Mouse (Mus musculus): ENCODE results near the gene Hist1h4d. TPM values are rescaled to one million over a fixed set of nuclear protein-coding genes. Genes with fewer than 3 reads are reported as not detected.

Gene Hist1h4d
- polyA plus RNA-seq, 1 experiment from 2014 or later: 101 TPM

DNA sequence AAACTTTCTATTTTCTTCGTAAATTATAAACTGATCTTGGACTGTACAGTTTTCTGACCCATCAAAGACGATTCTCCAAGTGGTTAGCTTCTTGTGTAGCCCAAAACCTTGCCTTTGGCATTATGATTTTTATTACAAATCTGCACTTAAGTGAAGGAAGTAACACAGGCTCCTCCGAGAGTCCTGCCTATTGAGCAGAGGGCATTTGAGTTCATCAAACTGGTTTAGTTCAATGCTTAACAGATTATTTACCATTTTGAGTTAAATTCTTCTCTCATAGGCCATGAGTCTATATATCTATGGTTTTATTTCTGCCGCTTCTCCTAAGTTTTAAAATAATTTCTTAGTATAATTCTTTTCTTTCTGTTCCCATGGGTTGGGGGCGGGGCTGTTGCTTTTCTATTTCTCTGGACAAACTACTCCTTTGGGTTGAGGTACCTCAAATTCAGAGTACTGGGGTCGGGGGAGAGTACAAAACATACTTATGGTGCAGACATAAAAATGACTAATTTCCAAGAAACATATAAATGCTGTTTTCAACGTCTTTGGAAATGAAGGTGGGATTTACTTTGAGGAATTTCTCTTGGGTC lies 41.6 kb downstream of the Hist1h4d start:
- no peaks in the 10 kb centered on the region for H3K9me3 ChIP-seq
- peak overlapping the region; percentile 71 for H3K4me3 ChIP-seq
- WGBS: 31% methylated on average over 7 of the region's 7 CpGs
- H3K27me3 ChIP-seq (ENCODE audit: insufficient read depth, poor library complexity, severe bottlenecking): no peaks in the 10 kb centered on the region; the same call in 1 of the 2 replicates
- H3K4me1 ChIP-seq (replicated peaks): peaks cover 19% of the 10 kb centered on the region
- DNase-seq (ENCODE audit: low spot score): no peak
- no peaks in the 10 kb centered on the region for H3K36me3 ChIP-seq
- H3K27ac ChIP-seq: peak overlapping the region; percentile 95

DNA sequence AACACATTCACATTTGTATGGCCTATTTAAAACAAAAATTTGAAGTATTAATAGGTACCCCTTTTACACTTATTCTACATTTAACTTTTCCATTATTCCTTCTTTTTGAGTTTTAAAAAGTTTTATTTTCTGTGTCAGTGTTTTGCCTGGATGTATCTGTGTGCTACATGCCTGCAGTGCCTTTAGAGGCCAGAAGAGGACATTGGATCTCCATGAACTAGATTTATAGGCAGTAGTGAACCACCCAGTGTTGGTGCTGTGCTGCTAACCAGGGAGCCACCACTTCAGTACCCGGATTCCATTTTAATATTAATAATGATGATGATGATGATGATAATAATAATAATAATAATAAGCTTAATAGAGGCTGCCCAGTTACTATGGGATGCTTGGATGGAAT lies 49.3 kb downstream of the Hist1h4d start:
- no peak overlapping the region for H3K4me3 ChIP-seq
- H3K4me1 ChIP-seq (replicated peaks): no peaks in the 10 kb centered on the region
- WGBS: 32% methylated on average over 1 of the region's 1 CpGs
- no peaks in the 10 kb centered on the region for H3K9me3 ChIP-seq
- H3K27me3 ChIP-seq (ENCODE audit: insufficient read depth, poor library complexity, severe bottlenecking): 0 out of 2 replicates have a peak, but pooled peaks cover 2% of the 10 kb centered on the region
- DNase-seq (ENCODE audit: low spot score): no peak
- H3K36me3 ChIP-seq: no peaks in the 10 kb centered on the region
- H3K27ac ChIP-seq: no peak overlapping the region

Other genes with a start within 250 kb of the Hist1h4d start
- 42.3 and 54.0 TPM in 2 replicates for gene Zfp322a, start 212.4 kb upstream of the Hist1h4d start, polyA plus RNA-seq (2016; fragmentation: Nextera tagmentation; extraction: Ambion mirVana)
- 13.4 and 14.5 TPM in 2 replicates for gene Abt1, start 157.7 kb upstream of the Hist1h4d start, polyA plus RNA-seq (2016; fragmentation: Nextera tagmentation; extraction: Ambion mirVana)
- gene Btn1a1, start 115.7 kb upstream of the Hist1h4d start, polyA plus RNA-seq (2016; fragmentation: Nextera tagmentation; extraction: Ambion mirVana): 0.04 TPM in 1 of 2 replicates, not detected in the other
- gene Btn2a2, start 92.7 kb upstream of the Hist1h4d start, polyA plus RNA-seq (2016; fragmentation: Nextera tagmentation; extraction: Ambion mirVana): 0.29 and 0.35 TPM in 2 replicates
- 5.8 and 7.4 TPM in 2 replicates for gene Hist1h4h, start 50.5 kb upstream of the Hist1h4d start, polyA plus RNA-seq (2016; fragmentation: Nextera tagmentation; extraction: Ambion mirVana)
- gene Hist1h2af, start 47.7 kb upstream of the Hist1h4d start, polyA plus RNA-seq (2016; fragmentation: Nextera tagmentation; extraction: Ambion mirVana): 7.8 and 9.2 TPM in 2 replicates
- 3.3 and 6.0 TPM in 2 replicates for gene Hist1h3g, start 46.2 kb upstream of the Hist1h4d start, polyA plus RNA-seq (2016; fragmentation: Nextera tagmentation; extraction: Ambion mirVana)
- gene Hist1h2bh, start 38.2 kb upstream of the Hist1h4d start, polyA plus RNA-seq (2016; fragmentation: Nextera tagmentation; extraction: Ambion mirVana): 0.51 and 1.1 TPM in 2 replicates
- gene Hist1h3f, start 37.5 kb upstream of the Hist1h4d start, polyA plus RNA-seq (2016; fragmentation: Nextera tagmentation; extraction: Ambion mirVana): 0.92 and 1.1 TPM in 2 replicates
- gene Hist1h4f, start 29.9 kb upstream of the Hist1h4d start, polyA plus RNA-seq (2016; fragmentation: Nextera tagmentation; extraction: Ambion mirVana): 0.56 TPM in 1 of 2 replicates, not detected in the other
- gene Hist1h1d, start 28.3 kb upstream of the Hist1h4d start, polyA plus RNA-seq (2016; fragmentation: Nextera tagmentation; extraction: Ambion mirVana): 0.37 and 0.49 TPM in 2 replicates
- 5.3 and 5.6 TPM in 2 replicates for gene Hist1h3e, start 19.2 kb upstream of the Hist1h4d start, polyA plus RNA-seq (2016; fragmentation: Nextera tagmentation; extraction: Ambion mirVana)
- gene Hist1h2ae, start 10.4 kb upstream of the Hist1h4d start, polyA plus RNA-seq (2016; fragmentation: Nextera tagmentation; extraction: Ambion mirVana): 102 and 103 TPM in 2 replicates
- 7.0 and 7.3 TPM in 2 replicates for gene Hist1h2bg, start 10.2 kb upstream of the Hist1h4d start, polyA plus RNA-seq (2016; fragmentation: Nextera tagmentation; extraction: Ambion mirVana)
- 4.7 and 5.1 TPM in 2 replicates for gene Hist1h2bf, start 7.4 kb upstream of the Hist1h4d start, polyA plus RNA-seq (2016; fragmentation: Nextera tagmentation; extraction: Ambion mirVana)
- gene Hist1h2ad, start 7.2 kb upstream of the Hist1h4d start, polyA plus RNA-seq (2016; fragmentation: Nextera tagmentation; extraction: Ambion mirVana): 1.8 and 2.2 TPM in 2 replicates
- 4.8 and 10.9 TPM in 2 replicates for gene Hist1h3d, start 5.8 kb upstream of the Hist1h4d start, polyA plus RNA-seq (2016; fragmentation: Nextera tagmentation; extraction: Ambion mirVana)
- 2.5 and 2.7 TPM in 2 replicates for gene Hist1h2be, start 39.5 kb downstream of the Hist1h4d start, polyA plus RNA-seq (2016; fragmentation: Nextera tagmentation; extraction: Ambion mirVana)
- 22.0 and 26.3 TPM in 2 replicates for gene Hist1h1e, start 41.0 kb downstream of the Hist1h4d start, polyA plus RNA-seq (2016; fragmentation: Nextera tagmentation; extraction: Ambion mirVana)
- 0.80 and 1.2 TPM in 2 replicates for gene Hist1h2ac, start 102.3 kb downstream of the Hist1h4d start, polyA plus RNA-seq (2016; fragmentation: Nextera tagmentation; extraction: Ambion mirVana)
- gene Hist1h2bc, start 102.6 kb downstream of the Hist1h4d start, polyA plus RNA-seq (2016; fragmentation: Nextera tagmentation; extraction: Ambion mirVana): 23.1 and 26.2 TPM in 2 replicates
- not detected in 2 replicates for gene Hist1h1t, start 114.2 kb downstream of the Hist1h4d start, polyA plus RNA-seq (2016; fragmentation: Nextera tagmentation; extraction: Ambion mirVana)
- gene Hist1h4c, start 116.9 kb downstream of the Hist1h4d start, polyA plus RNA-seq (2016; fragmentation: Nextera tagmentation; extraction: Ambion mirVana): 5.4 TPM in 2 replicates
- gene Hfe, start 129.3 kb downstream of the Hist1h4d start, polyA plus RNA-seq (2016; fragmentation: Nextera tagmentation; extraction: Ambion mirVana): 3.2 and 3.5 TPM in 2 replicates
- 10.6 and 12.6 TPM in 2 replicates for gene Hist1h1c, start 157.2 kb downstream of the Hist1h4d start, polyA plus RNA-seq (2016; fragmentation: Nextera tagmentation; extraction: Ambion mirVana)
- 6.9 and 8.6 TPM in 2 replicates for gene Hist1h3c, start 164.0 kb downstream of the Hist1h4d start, polyA plus RNA-seq (2016; fragmentation: Nextera tagmentation; extraction: Ambion mirVana)
- 1.8 and 2.4 TPM in 2 replicates for gene Hist1h2bb, start 165.1 kb downstream of the Hist1h4d start, polyA plus RNA-seq (2016; fragmentation: Nextera tagmentation; extraction: Ambion mirVana)
- 45.2 and 49.3 TPM in 2 replicates for gene Hist1h2ab, start 169.5 kb downstream of the Hist1h4d start, polyA plus RNA-seq (2016; fragmentation: Nextera tagmentation; extraction: Ambion mirVana)
- gene Hist1h3b, start 170.7 kb downstream of the Hist1h4d start, polyA plus RNA-seq (2016; fragmentation: Nextera tagmentation; extraction: Ambion mirVana): 5.5 and 8.8 TPM in 2 replicates
- gene Hist1h4b, start 175.4 kb downstream of the Hist1h4d start, polyA plus RNA-seq (2016; fragmentation: Nextera tagmentation; extraction: Ambion mirVana): 4.9 and 5.4 TPM in 2 replicates
- gene Hist1h4a, start 179.6 kb downstream of the Hist1h4d start, polyA plus RNA-seq (2016; fragmentation: Nextera tagmentation; extraction: Ambion mirVana): not detected in 2 replicates
- gene Hist1h3a, start 180.8 kb downstream of the Hist1h4d start, polyA plus RNA-seq (2016; fragmentation: Nextera tagmentation; extraction: Ambion mirVana): 3.7 and 4.8 TPM in 2 replicates
- 2.3 and 3.4 TPM in 2 replicates for gene Hist1h1a, start 182.1 kb downstream of the Hist1h4d start, polyA plus RNA-seq (2016; fragmentation: Nextera tagmentation; extraction: Ambion mirVana)
- gene Trim38, start 188.3 kb downstream of the Hist1h4d start, polyA plus RNA-seq (2016; fragmentation: Nextera tagmentation; extraction: Ambion mirVana): not detected in 2 replicates
- not detected in 2 replicates for gene Slc17a2, start 225.4 kb downstream of the Hist1h4d start, polyA plus RNA-seq (2016; fragmentation: Nextera tagmentation; extraction: Ambion mirVana)